Mouse (Mus musculus) MEL (cell line): ENCODE measurements at regions not wholly inside any gene's neighbourhood (a gene's known extent, or its start where the extent isn't known, plus 50 kb on each side); places are given as distances from the start of the nearest gene placed in this dataset.

Experiments used
- DNase-seq: peaks from one replicate; pipeline ENCODE4 v3.0.0; 2011; ENCODE audit warnings: low read depth, low spot score
- H3K27ac ChIP-seq: 2 replicates; pipeline ENCODE4 v1.5.1; 2012; ENCODE audit warnings: low read depth, mild to moderate bottlenecking, control low read depth, low read length, moderate library complexity; ENCODE audit not compliant: control insufficient read depth
- H3K27me3 ChIP-seq, 2 experiments: fragments of 150-350 bp in 1 of 2; sonication (generic) in 1 of 2; 2 replicates each; pipeline ENCODE4 v1.6.1; 2012; ENCODE audit warnings: low read length in 2 of 2, mild to moderate bottlenecking in 2 of 2, improper control_type of control experiment in 1 of 2, moderate library complexity in 1 of 2; ENCODE audit not compliant: insufficient read depth in 2 of 2, control insufficient read depth in 1 of 2
- H3K36me3 ChIP-seq, 2 experiments: 2 replicates each; pipeline ENCODE4 v1.6.1; 2012 to 2014; ENCODE audit warnings: low read length in 2 of 2, improper control_type of control experiment in 1 of 2, inconsistent platforms in 1 of 2, mild to moderate bottlenecking in 1 of 2; ENCODE audit not compliant: insufficient read depth in 2 of 2, control insufficient read depth in 1 of 2
- H3K4me1 ChIP-seq, 2 experiments: fragments of 150-350 bp in 1 of 2; sonication (generic) in 1 of 2; 2 replicates each; pipeline ENCODE4 v1.6.1; 2012; ENCODE audit warnings: low read length in 2 of 2, improper control_type of control experiment in 1 of 2, mild to moderate bottlenecking in 1 of 2; ENCODE audit not compliant: insufficient read depth in 2 of 2, control insufficient read depth in 1 of 2
- H3K4me3 ChIP-seq, 2 experiments: fragments of 150-350 bp in 1 of 2; sonication (generic) in 1 of 2; 2 replicates each; pipeline ENCODE4 v1.5.1; 2012; ENCODE audit warnings: low read depth in 2 of 2, low read length in 2 of 2, mild to moderate bottlenecking in 2 of 2, moderate library complexity in 2 of 2, control low read depth in 1 of 2, improper control_type of control experiment in 1 of 2; ENCODE audit not compliant: control insufficient read depth in 1 of 2, insufficient read depth in 1 of 2
- H3K79me2 ChIP-seq: 2 replicates; pipeline ENCODE4 v1.6.1; 2012; ENCODE audit warnings: mild to moderate bottlenecking, low read length, moderate library complexity; ENCODE audit not compliant: control insufficient read depth, poor library complexity, insufficient read depth
- H3K9ac ChIP-seq: 2 replicates; pipeline ENCODE4 v1.6.1; 2012; ENCODE audit warnings: low read depth, mild to moderate bottlenecking, control low read depth, low read length, moderate library complexity; ENCODE audit not compliant: control insufficient read depth, poor library complexity, severe bottlenecking
- H3K9me3 ChIP-seq: fragments of 150-350 bp; sonication (generic); replicated peaks from 2 replicates; pipeline ENCODE4 v1.6.1; 2012; ENCODE audit warnings: mild to moderate bottlenecking, low read length, improper control_type of control experiment, moderate library complexity; ENCODE audit not compliant: insufficient read depth
- CTCF ChIP-seq, 3 experiments: IDR thresholded peaks in 2 of 3; conservative IDR thresholded peaks in 1 of 3; 2 replicates each; pipeline ENCODE4 v1.5.1; 2011 to 2012; ENCODE audit warnings: low read length in 3 of 3, low read depth in 2 of 3, mild to moderate bottlenecking in 2 of 3, improper control_type of control experiment in 1 of 3, inconsistent platforms in 1 of 3, mixed read lengths in 1 of 3, moderate library complexity in 1 of 3; ENCODE audit not compliant: control insufficient read depth in 1 of 3, insufficient read depth in 1 of 3, poor library complexity in 1 of 3, severe bottlenecking in 1 of 3
- GABPA ChIP-seq: IDR thresholded peaks from 2 replicates; pipeline ENCODE4 v1.6.1; 2012; ENCODE audit warnings: low read depth, mild to moderate bottlenecking, inconsistent platforms, low read length, improper control_type of control experiment, moderate library complexity
- GATA1 ChIP-seq: IDR thresholded peaks from 2 replicates; pipeline ENCODE4 v1.6.1; 2011; ENCODE audit warnings: low read depth, low read length, improper control_type of control experiment
- HCFC1 ChIP-seq: IDR thresholded peaks from 2 replicates; pipeline ENCODE4 v1.6.1; 2012; ENCODE audit warnings: low read depth, mild to moderate bottlenecking, inconsistent platforms, low read length, improper control_type of control experiment, moderate library complexity
- JUND ChIP-seq: IDR thresholded peaks from 2 replicates; pipeline ENCODE4 v1.6.1; 2011; ENCODE audit warnings: low read depth, mild to moderate bottlenecking, improper control_type of control experiment, low read length
- KAT2A ChIP-seq: conservative IDR thresholded peaks from 2 replicates; pipeline ENCODE4 v1.6.1; 2012; ENCODE audit warnings: low read depth, low read length, improper control_type of control experiment, inconsistent platforms
- MAX ChIP-seq: IDR thresholded peaks from 2 replicates; pipeline ENCODE4 v1.6.1; 2011; ENCODE audit warnings: low read length, improper control_type of control experiment
- MYB ChIP-seq: IDR thresholded peaks from 2 replicates; pipeline ENCODE4 v1.6.1; 2011; ENCODE audit warnings: mild to moderate bottlenecking, low read depth, low read length, improper control_type of control experiment
- MYC ChIP-seq: IDR thresholded peaks from 2 replicates; pipeline ENCODE4 v1.6.1; 2011; ENCODE audit warnings: low read depth, mild to moderate bottlenecking, low read length, improper control_type of control experiment, moderate library complexity
- NELFE ChIP-seq: IDR thresholded peaks from 2 replicates; pipeline ENCODE4 v1.6.1; 2011; ENCODE audit warnings: low read depth, low read length, improper control_type of control experiment
- POLR2A ChIP-seq, 2 experiments: IDR thresholded peaks; 2 replicates each; pipeline ENCODE4 v1.6.1; 2011 to 2012; ENCODE audit warnings: low read length in 2 of 2, mild to moderate bottlenecking in 2 of 2, control low read depth in 1 of 2, improper control_type of control experiment in 1 of 2, low read depth in 1 of 2, moderate library complexity in 1 of 2; ENCODE audit not compliant: control insufficient read depth in 1 of 2, insufficient read depth in 1 of 2, poor library complexity in 1 of 2
- RAD21 ChIP-seq: IDR thresholded peaks from 2 replicates; pipeline ENCODE4 v1.6.1; 2011; ENCODE audit warnings: mild to moderate bottlenecking, low read depth, low read length, improper control_type of control experiment
- UBTF ChIP-seq: IDR thresholded peaks from 2 replicates; pipeline ENCODE4 v1.6.1; 2012; ENCODE audit warnings: low read depth, mild to moderate bottlenecking, inconsistent platforms, low read length, improper control_type of control experiment, moderate library complexity, borderline replicate concordance; ENCODE audit not compliant: insufficient read depth
- USF1 ChIP-seq: IDR thresholded peaks from 2 replicates; pipeline ENCODE4 v1.6.1; 2014; ENCODE audit warnings: low read depth, mild to moderate bottlenecking, inconsistent platforms, low read length, improper control_type of control experiment, moderate library complexity
- USF2 ChIP-seq, 2 experiments: IDR thresholded peaks; 2 replicates each; pipeline ENCODE4 v1.6.1; 2011 to 2012; ENCODE audit warnings: improper control_type of control experiment in 2 of 2, low read length in 2 of 2, borderline replicate concordance in 1 of 2, inconsistent platforms in 1 of 2, low read depth in 1 of 2, mild to moderate bottlenecking in 1 of 2; ENCODE audit not compliant: insufficient read depth in 1 of 2
- ZMIZ1 ChIP-seq: IDR thresholded peaks from 2 replicates; pipeline ENCODE4 v1.6.1; 2012; ENCODE audit warnings: low read depth, mild to moderate bottlenecking, inconsistent platforms, low read length, improper control_type of control experiment, moderate library complexity

DNA sequence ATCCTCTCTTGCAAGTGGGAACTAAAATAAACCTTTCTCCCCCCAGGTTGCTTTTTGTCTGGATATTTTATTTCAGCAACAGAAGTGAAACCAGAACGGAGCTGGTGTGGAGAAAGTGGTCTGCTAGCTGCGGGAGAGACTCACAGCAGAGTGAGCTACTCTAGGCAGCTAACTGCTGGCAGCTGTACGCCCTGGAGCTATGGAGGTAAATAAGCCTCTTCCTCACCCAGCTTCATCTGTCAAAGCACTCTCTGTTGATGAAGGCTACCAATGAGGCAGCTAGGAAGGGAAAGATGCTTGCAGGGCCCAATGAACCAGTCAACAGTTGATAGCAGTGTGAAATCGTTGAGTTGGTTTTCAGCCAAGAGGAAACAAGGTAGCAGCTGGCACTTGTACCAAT, 119.3 kb upstream of the Lnx1 start:
- Histone ChIP-seq H3K27ac (no peak overlapping the region), H3K36me3 (no peaks in the 10 kb centered on the region), H3K4me1 (no peaks in the 10 kb centered on the region)
- no peak for TF ChIP-seq CTCF (IDR thresholded peaks at IDR 0.05 in 2 of 3, conservative IDR thresholded peaks at IDR 0.05 in 1 of 3; ENCODE audit: control insufficient read depth in 1 of 3, insufficient read depth in 1 of 3, low read depth in 2 of 3, low read length in 3 of 3, poor library complexity in 1 of 3, severe bottlenecking in 1 of 3)
- TF ChIP-seq RAD21: no peak
- no peak for TF ChIP-seq USF1
- no peak for TF ChIP-seq MYC
- TF ChIP-seq HCFC1: no peak
- TF ChIP-seq GABPA: no peak
- no peak for TF ChIP-seq MAX
- TF ChIP-seq, all 39 proteins: peak for 0
- Histone ChIP-seq H3K9ac (no peak overlapping the region), H3K4me3 (no peak overlapping the region), H3K9me3 (no peaks in the 10 kb centered on the region), H3K27me3 (peaks cover 0 to 6% of the 10 kb centered on the region in 2 experiments; a peak in 3 of 4 replicates), H3K79me2 (no peaks in the 10 kb centered on the region)
- no peak for DNase-seq

DNA sequence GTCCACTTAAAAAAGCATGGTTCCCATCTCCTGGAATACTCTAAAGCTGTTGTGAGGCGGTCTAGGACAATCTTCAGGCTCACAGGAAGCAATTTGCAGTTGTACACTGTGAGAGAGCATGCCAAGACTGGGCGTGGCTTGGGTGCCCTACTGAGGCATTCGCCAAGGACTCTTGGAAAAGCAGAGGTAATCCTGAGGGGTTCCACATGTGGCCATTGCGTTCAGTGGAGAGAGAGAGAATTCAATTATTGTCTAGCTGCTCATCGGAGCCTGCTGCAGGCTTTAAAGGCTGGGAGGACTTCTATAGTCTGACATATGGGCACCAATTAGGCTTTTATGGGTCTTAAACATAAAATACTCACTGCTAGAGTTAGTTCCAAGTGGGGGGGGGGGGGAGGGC, 113.8 kb upstream of the Lnx1 start:
- no peak overlapping the region for H3K27ac ChIP-seq
- no peaks in the 10 kb centered on the region for H3K36me3 ChIP-seq
- no peak overlapping the region for H3K4me3 ChIP-seq

DNA sequence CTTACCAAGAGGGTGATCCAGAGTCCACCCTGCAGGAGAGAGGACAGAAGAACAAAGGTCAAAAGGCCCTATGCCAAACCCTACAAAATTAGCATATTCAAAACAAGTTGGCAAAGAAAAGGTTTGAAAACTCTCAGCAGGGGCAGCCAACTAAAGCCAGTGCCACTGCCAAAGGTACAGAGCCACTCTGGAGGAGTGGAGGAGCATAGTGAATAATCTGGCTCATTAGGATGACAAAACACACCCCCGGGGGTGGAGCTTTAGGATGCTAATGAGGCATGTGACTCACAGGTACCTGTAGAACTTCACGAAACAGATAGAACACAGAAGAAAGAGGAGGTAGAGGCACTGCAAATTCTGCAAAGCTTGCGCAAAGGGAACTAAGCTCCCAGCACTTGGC, 110.7 kb upstream of the Lnx1 start:
- H3K27ac ChIP-seq: no peak overlapping the region
- no peaks in the 10 kb centered on the region for H3K79me2 ChIP-seq
- no peaks in the 10 kb centered on the region for H3K9me3 ChIP-seq
- no peak for DNase-seq
- H3K36me3 ChIP-seq: no peaks in the 10 kb centered on the region
- TF ChIP-seq USF2 (IDR thresholded peaks at IDR 0.05; ENCODE audit: borderline replicate concordance in 1 of 2, insufficient read depth in 1 of 2, low read depth in 1 of 2, low read length in 2 of 2) (no peak), GATA1 (no peak), MYB (no peak), CTCF (IDR thresholded peaks at IDR 0.05 in 2 of 3, conservative IDR thresholded peaks at IDR 0.05 in 1 of 3; ENCODE audit: control insufficient read depth in 1 of 3, insufficient read depth in 1 of 3, low read depth in 2 of 3, low read length in 3 of 3, poor library complexity in 1 of 3, severe bottlenecking in 1 of 3) (no peak), KAT2A (no peak), UBTF (no peak), POLR2A (IDR thresholded peaks at IDR 0.05; ENCODE audit: control insufficient read depth in 1 of 2, insufficient read depth in 1 of 2, low read depth in 1 of 2, low read length in 2 of 2, poor library complexity in 1 of 2) (no peak), JUND (no peak)
- no peak overlapping the region for H3K9ac ChIP-seq
- no peaks in the 10 kb centered on the region for H3K4me1 ChIP-seq
- no peak overlapping the region for H3K4me3 ChIP-seq
- H3K27me3 ChIP-seq: peaks cover 0 to 4% of the 10 kb centered on the region in 2 experiments; a peak in 2 of 4 replicates

More for the DNA sequence above, 113.8 kb upstream of the Lnx1 start:
- Histone ChIP-seq H3K79me2 (no peaks in the 10 kb centered on the region), H3K27me3 (peaks cover 0 to 3% of the 10 kb centered on the region in 2 experiments; a peak in 3 of 4 replicates), H3K9me3 (no peaks in the 10 kb centered on the region), H3K4me1 (no peaks in the 10 kb centered on the region), H3K9ac (no peak overlapping the region)
- DNase-seq: no peak
- TF ChIP-seq ZMIZ1: no peak
- TF ChIP-seq JUND: no peak
- no peak for TF ChIP-seq POLR2A (IDR thresholded peaks at IDR 0.05; ENCODE audit: control insufficient read depth in 1 of 2, insufficient read depth in 1 of 2, low read depth in 1 of 2, low read length in 2 of 2, poor library complexity in 1 of 2)
- no peak for TF ChIP-seq NELFE
